Mouse (Mus musculus) neural tube, embryonic 13.5 days (tissue): Measurements from ENCODE around the gene Dohh. TPM values are rescaled to one million over a fixed set of nuclear protein-coding genes. Genes with fewer than 3 reads are reported as not detected.

Experiments used
- ATAC-seq: fragments of 200-750 bp; cut with Nextera tagmentation; 2 replicates; pipeline ENCODE4 v1.8.0; 2017; ENCODE audit warnings: low read depth, mild to moderate bottlenecking, moderate TSS enrichment, moderate library complexity
- H3K27ac ChIP-seq: fragments of 300-500 bp; sonication (generic); replicated peaks from 2 replicates; pipeline ENCODE4 v1.5.1; 2015; ENCODE audit warnings: moderate library complexity, mild to moderate bottlenecking, inconsistent platforms
- H3K27me3 ChIP-seq: fragments of 300-500 bp; sonication (generic); 2 replicates; pipeline ENCODE4 v1.6.1; 2015; ENCODE audit warnings: mild to moderate bottlenecking, inconsistent platforms
- H3K36me3 ChIP-seq: fragments of 300-500 bp; sonication (generic); 2 replicates; pipeline ENCODE4 v1.6.1; 2015; ENCODE audit warnings: mild to moderate bottlenecking, inconsistent platforms
- H3K4me1 ChIP-seq: fragments of 300-500 bp; sonication (generic); replicated peaks from 2 replicates; pipeline ENCODE4 v1.6.1; 2015; ENCODE audit warnings: inconsistent platforms
- H3K4me2 ChIP-seq: fragments of 300-500 bp; sonication (generic); 2 replicates; pipeline ENCODE4 v1.6.1; 2015; ENCODE audit warnings: inconsistent platforms, mild to moderate bottlenecking, moderate library complexity
- H3K4me3 ChIP-seq: fragments of 300-500 bp; sonication (generic); 2 replicates; pipeline ENCODE4 v1.5.1; 2015; ENCODE audit warnings: mild to moderate bottlenecking, inconsistent platforms
- H3K9ac ChIP-seq: fragments of 300-500 bp; sonication (generic); 2 replicates; pipeline ENCODE4 v1.6.1; 2015; ENCODE audit warnings: moderate library complexity, mild to moderate bottlenecking, inconsistent platforms
- H3K9me3 ChIP-seq: fragments of 300-500 bp; sonication (generic); 2 replicates; pipeline ENCODE4 v1.6.1; 2016; ENCODE audit warnings: inconsistent platforms
- WGBS: fragments of 180-500 bp; shearing (Covaris S2); methylation state at CpG from one replicate; pipeline ENCODE4 v1.1.7; 2015; 5-methylcytosine and 5-hydroxymethylcytosine counted together
- microRNA-seq: library from miRNA; unstranded; fragments of <30 nt; microRNA quantifications from one replicate; pipeline ENCODE4, GENCODE M21; 2016
- polyA plus RNA-seq: library from polyadenylated mRNA; unstranded; fragments of >200 nt; fragmentation: Nextera tagmentation; extraction: Ambion mirVana; gene quantifications from 2 replicates; pipeline ENCODE4 v1.2.1, GENCODE M21; 2015

The Dohh gene
- polyA plus RNA-seq, 1 experiment from 2014 or later: 75.2 TPM

- Histone ChIP-seq H3K36me3 (no peaks in the 10 kb centered on the region), H3K27me3 (peaks cover 20% of the 10 kb centered on the region), H3K4me3 (peak overlapping the region; percentile 77), H3K9me3 (no peaks in the 10 kb centered on the region), H3K4me1 (peaks cover 63% of the 10 kb centered on the region), H3K9ac (peak overlapping the region; percentile 92), H3K27ac (peak overlapping the region; percentile 96), H3K4me2 (peak overlapping the region; percentile 85)
- peak; percentile 21 for ATAC-seq
- under 1% methylated on average over 55 of the region's 70 CpGs for WGBS
Observed at GRCm38 (mm10) chr10:81430831-81431525, 46.8 kb downstream of the Dohh start.

GRCm38 (mm10) chr10:81431526-81432168 is 47.4 kb downstream of the Dohh start:
- Histone ChIP-seq H3K4me2 (peak overlapping the region; percentile 85), H3K27me3 (peaks cover 20% of the 10 kb centered on the region), H3K4me1 (peaks cover 56% of the 10 kb centered on the region), H3K36me3 (no peaks in the 10 kb centered on the region), H3K9me3 (no peaks in the 10 kb centered on the region), H3K4me3 (peak overlapping the region; percentile 77), H3K27ac (peak overlapping the region; percentile 96), H3K9ac (peak overlapping the region; percentile 92)
- 19% methylated on average over 15 of the region's 15 CpGs for WGBS
- ATAC-seq: no peak

- Histone ChIP-seq H3K4me1 (peaks cover 50% of the 10 kb centered on the region), H3K27ac (no peak overlapping the region), H3K9ac (0 out of 2 replicates have a peak overlapping the region, but pooled peaks have one; percentile 23), H3K4me3 (peak overlapping the region; percentile 30), H3K27me3 (peaks cover 18% of the 10 kb centered on the region), H3K4me2 (peak overlapping the region; percentile 54), H3K36me3 (no peaks in the 10 kb centered on the region), H3K9me3 (no peaks in the 10 kb centered on the region)
- peak; percentile 2; the same call in 1 of the 2 replicates for ATAC-seq
- WGBS: 58% methylated on average over 21 of the region's 21 CpGs
Observed at GRCm38 (mm10) chr10:81432169-81432867, 48.1 kb downstream of the Dohh start.

GRCm38 (mm10) chr10:81432868-81433262 is 48.6 kb downstream of the Dohh start:
- Histone ChIP-seq H3K4me3 (peak overlapping the region; percentile 30), H3K27me3 (peaks cover 13% of the 10 kb centered on the region), H3K4me1 (peaks cover 47% of the 10 kb centered on the region), H3K27ac (0 out of 2 replicates have a peak overlapping the region, but pooled peaks have one; percentile 18), H3K36me3 (no peaks in the 10 kb centered on the region), H3K9me3 (no peaks in the 10 kb centered on the region), H3K9ac (peak overlapping the region; percentile 55), H3K4me2 (peak overlapping the region; percentile 54)
- peak; percentile 70 for ATAC-seq
- 4% methylated on average over 17 of the region's 17 CpGs for WGBS

GRCm38 (mm10) chr10:81433541-81434289 is 49.5 kb downstream of the Dohh start:
- no peaks in the 10 kb centered on the region for H3K9me3 ChIP-seq
- peaks cover 47% of the 10 kb centered on the region for H3K4me1 ChIP-seq
- H3K36me3 ChIP-seq: no peaks in the 10 kb centered on the region
- WGBS: 71% methylated on average over 26 of the region's 26 CpGs
- no peak for ATAC-seq
- H3K4me2 ChIP-seq: peak overlapping the region; percentile 54
- H3K27ac ChIP-seq: 0 out of 2 replicates have a peak overlapping the region, but pooled peaks have one; percentile 18
- peak overlapping the region; percentile 55; the same call in 1 of the 2 replicates for H3K9ac ChIP-seq
- peaks cover 5% of the 10 kb centered on the region for H3K27me3 ChIP-seq
- H3K4me3 ChIP-seq: no peak overlapping the region

GRCm38 (mm10) chr10:81434361-81435263 is 50.4 kb downstream of the Dohh start:
- H3K4me2 ChIP-seq: no peak overlapping the region
- WGBS: 63% methylated on average over 15 of the region's 15 CpGs
- peaks cover 5% of the 10 kb centered on the region for H3K27me3 ChIP-seq
- no peaks in the 10 kb centered on the region for H3K36me3 ChIP-seq
- peaks cover 40% of the 10 kb centered on the region for H3K4me1 ChIP-seq
- no peak for ATAC-seq
- peak overlapping the region; percentile 31; the same call in 1 of the 2 replicates for H3K9ac ChIP-seq
- H3K9me3 ChIP-seq: no peaks in the 10 kb centered on the region
- no peak overlapping the region for H3K4me3 ChIP-seq
- peak overlapping the region; percentile 42; the same call in 1 of the 2 replicates for H3K27ac ChIP-seq

GRCm38 (mm10) chr10:81435436-81435835 is 51.2 kb downstream of the Dohh start:
- 73% methylated on average over 3 of the region's 3 CpGs for WGBS
- 0 out of 2 replicates have a peak overlapping the region, but pooled peaks have one; percentile 31 for H3K9ac ChIP-seq

More at GRCm38 (mm10) chr10:81435436-81435835, 51.2 kb downstream of the Dohh start:
- H3K27ac ChIP-seq: peak overlapping the region; percentile 42; the same call in 1 of the 2 replicates
- H3K27me3 ChIP-seq: peaks cover 5% of the 10 kb centered on the region
- H3K4me1 ChIP-seq: peaks cover 37% of the 10 kb centered on the region
- no peak for ATAC-seq
- H3K4me3 ChIP-seq: no peak overlapping the region
- no peak overlapping the region for H3K4me2 ChIP-seq
- H3K9me3 ChIP-seq: no peaks in the 10 kb centered on the region
- no peaks in the 10 kb centered on the region for H3K36me3 ChIP-seq

Small RNAs within 50 kb of the gene (microRNA-seq; reads per million reads assigned to microRNA genes)
- 1.3 reads per million for gene Mir1191b
- 0.44 reads per million for gene Mir6913

Other genes with a start within 250 kb of the Dohh start
- 12.2 and 14.9 TPM in 2 replicates for gene Zbtb7a, start 249.2 kb upstream of the Dohh start, polyA plus RNA-seq
- gene Pias4, start 216.5 kb upstream of the Dohh start, polyA plus RNA-seq: 60.0 and 77.5 TPM in 2 replicates
- gene Eef2, start 207.8 kb upstream of the Dohh start, polyA plus RNA-seq: 532 and 537 TPM in 2 replicates
- gene Dapk3, start 201.4 kb upstream of the Dohh start, polyA plus RNA-seq: 79.1 and 80.9 TPM in 2 replicates
- gene 4930442H23Rik, start 200.6 kb upstream of the Dohh start, polyA plus RNA-seq: not detected in 2 replicates
- not detected in 2 replicates for gene Nmrk2, start 182.4 kb upstream of the Dohh start, polyA plus RNA-seq
- gene Atcay, start 153.6 kb upstream of the Dohh start, polyA plus RNA-seq: 58.1 and 62.3 TPM in 2 replicates
- 21.7 and 21.8 TPM in 2 replicates for gene Zfr2, start 151.3 kb upstream of the Dohh start, polyA plus RNA-seq
- gene Matk, start 131.5 kb upstream of the Dohh start, polyA plus RNA-seq: 10.5 and 13.0 TPM in 2 replicates
- 145 and 150 TPM in 2 replicates for gene Mrpl54, start 117.5 kb upstream of the Dohh start, polyA plus RNA-seq
- 33.7 and 36.1 TPM in 2 replicates for gene Apba3, start 117.5 kb upstream of the Dohh start, polyA plus RNA-seq
- gene Tjp3, start 92.8 kb upstream of the Dohh start, polyA plus RNA-seq: 2.3 and 3.3 TPM in 2 replicates
- 99.3 and 102 TPM in 2 replicates for gene Pip5k1c, start 91.5 kb upstream of the Dohh start, polyA plus RNA-seq
- gene Cactin, start 63.3 kb upstream of the Dohh start, polyA plus RNA-seq: 32.5 and 42.5 TPM in 2 replicates
- 4.5 and 4.8 TPM in 2 replicates for gene Tbxa2r, start 55.7 kb upstream of the Dohh start, polyA plus RNA-seq
- gene Gipc3, start 41.2 kb upstream of the Dohh start, polyA plus RNA-seq: not detected in 2 replicates
- gene Hmg20b, start 33.9 kb upstream of the Dohh start, polyA plus RNA-seq: 46.5 and 51.5 TPM in 2 replicates
- 16.5 and 17.8 TPM in 2 replicates for gene Mfsd12, start 26.9 kb upstream of the Dohh start, polyA plus RNA-seq
- gene 4930404N11Rik, start 18.6 kb upstream of the Dohh start, polyA plus RNA-seq: 0.68 and 0.87 TPM in 2 replicates
- 105 and 112 TPM in 2 replicates for gene Fzr1, start 5.9 kb upstream of the Dohh start, polyA plus RNA-seq
- 5.2 and 8.2 TPM in 2 replicates for gene Gm48551, start within 50 bp of the Dohh start, polyA plus RNA-seq
- gene Gm48552, start 4.6 kb downstream of the Dohh start, polyA plus RNA-seq: 1.3 and 2.5 TPM in 2 replicates
- gene Smim24, start 8.6 kb downstream of the Dohh start, polyA plus RNA-seq: 1.8 and 3.1 TPM in 2 replicates
- gene Nfic, start 71.2 kb downstream of the Dohh start, polyA plus RNA-seq: 27.1 and 27.9 TPM in 2 replicates
- gene Celf5, start 98.3 kb downstream of the Dohh start, polyA plus RNA-seq: 52.7 and 56.1 TPM in 2 replicates
- 68.7 and 68.8 TPM in 2 replicates for gene Ncln, start 112.0 kb downstream of the Dohh start, polyA plus RNA-seq
- gene S1pr4, start 115.7 kb downstream of the Dohh start, polyA plus RNA-seq: 0.36 and 0.64 TPM in 2 replicates
- gene Gna15, start 139.8 kb downstream of the Dohh start, polyA plus RNA-seq: 1.3 and 1.9 TPM in 2 replicates
- gene Gna11, start 160.8 kb downstream of the Dohh start, polyA plus RNA-seq: 78.8 and 81.6 TPM in 2 replicates
- gene Aes, start 175.1 kb downstream of the Dohh start, polyA plus RNA-seq: 572 and 635 TPM in 2 replicates
- 31.1 and 32.9 TPM in 2 replicates for gene Tle2, start 190.1 kb downstream of the Dohh start, polyA plus RNA-seq
- gene Tle6, start 216.6 kb downstream of the Dohh start, polyA plus RNA-seq: 4.9 and 6.2 TPM in 2 replicates
- gene BC025920, start 221.8 kb downstream of the Dohh start, polyA plus RNA-seq: 2.5 and 3.3 TPM in 2 replicates
- gene Sirt6, start 243.4 kb downstream of the Dohh start, polyA plus RNA-seq: 56.2 and 57.6 TPM in 2 replicates
- gene Ankrd24, start 244.1 kb downstream of the Dohh start, polyA plus RNA-seq: 10.6 and 11.8 TPM in 2 replicates